Mouse (Mus musculus) embryonic facial prominence, embryonic 14.5 days (tissue): ENCODE measurements around the gene Htr2c. TPM values are rescaled to one million over a fixed set of nuclear protein-coding genes. Genes with fewer than 3 reads are reported as not detected.
A peak's percentile ranks its signal among the peaks of the same experiment; 100 is the strongest.

Experiments used
- ATAC-seq: fragments of 200-750 bp; cut with Nextera tagmentation; 2 replicates; pipeline ENCODE4 v1.8.0; 2017; ENCODE audit warnings: low read depth, moderate number of reproducible peaks, moderate TSS enrichment
- DNase-seq: peaks from one replicate; pipeline ENCODE4 v3.0.0-alpha.2; 2015; ENCODE audit warnings: low spot score
- H3K27ac ChIP-seq: fragments of 300-500 bp; sonication (generic); replicated peaks from 2 replicates; pipeline ENCODE4 v1.5.1; 2014; ENCODE audit warnings: low read depth, mild to moderate bottlenecking, low read length, moderate library complexity
- H3K27me3 ChIP-seq: fragments of 300-500 bp; sonication (generic); replicated peaks from 2 replicates; pipeline ENCODE4 v1.6.1; 2014; ENCODE audit warnings: low read length; ENCODE audit not compliant: control insufficient read depth, insufficient read depth
- H3K36me3 ChIP-seq: fragments of 300-500 bp; sonication (generic); 2 replicates; pipeline ENCODE4 v1.6.1; 2014; ENCODE audit warnings: low read length, mixed read lengths; ENCODE audit not compliant: control insufficient read depth, insufficient read depth
- H3K4me1 ChIP-seq: fragments of 300-500 bp; sonication (generic); 2 replicates; pipeline ENCODE4 v1.6.1; 2014; ENCODE audit warnings: antibody characterized with exemption, low read length; ENCODE audit not compliant: control insufficient read depth, insufficient read depth
- H3K4me2 ChIP-seq: fragments of 300-500 bp; sonication (generic); 2 replicates; pipeline ENCODE4 v1.6.1; 2014; ENCODE audit warnings: low read depth, mild to moderate bottlenecking, low read length, moderate library complexity, mixed read lengths
- H3K4me3 ChIP-seq: fragments of 300-500 bp; sonication (generic); 2 replicates; pipeline ENCODE4 v1.5.1; 2014; ENCODE audit warnings: low read depth, mild to moderate bottlenecking, low read length
- H3K9ac ChIP-seq: fragments of 300-500 bp; sonication (generic); 2 replicates; pipeline ENCODE4 v1.6.1; 2014; ENCODE audit warnings: low read depth, mild to moderate bottlenecking, low read length, moderate library complexity, mixed read lengths
- H3K9me3 ChIP-seq: fragments of 300-500 bp; sonication (generic); 2 replicates; pipeline ENCODE4 v1.6.1; 2016; ENCODE audit warnings: low read length; ENCODE audit not compliant: control insufficient read depth
- WGBS: fragments of 180-500 bp; shearing (Covaris S2); extraction: QIAGEN DNeasy Blood & Tissue Kit; methylation state at CpG from one replicate; pipeline ENCODE4 v1.1.7; 2014; 5-methylcytosine and 5-hydroxymethylcytosine counted together
- polyA plus RNA-seq: library from polyadenylated mRNA; unstranded; fragments of >200 nt; fragmentation: Nextera tagmentation; extraction: Ambion mirVana; gene quantifications from 2 replicates; pipeline ENCODE4 v1.2.1, GENCODE M21; 2014

Htr2c gene
- polyA plus RNA-seq, 1 experiment from 2014 or later, result 0.75 TPM

DNA sequence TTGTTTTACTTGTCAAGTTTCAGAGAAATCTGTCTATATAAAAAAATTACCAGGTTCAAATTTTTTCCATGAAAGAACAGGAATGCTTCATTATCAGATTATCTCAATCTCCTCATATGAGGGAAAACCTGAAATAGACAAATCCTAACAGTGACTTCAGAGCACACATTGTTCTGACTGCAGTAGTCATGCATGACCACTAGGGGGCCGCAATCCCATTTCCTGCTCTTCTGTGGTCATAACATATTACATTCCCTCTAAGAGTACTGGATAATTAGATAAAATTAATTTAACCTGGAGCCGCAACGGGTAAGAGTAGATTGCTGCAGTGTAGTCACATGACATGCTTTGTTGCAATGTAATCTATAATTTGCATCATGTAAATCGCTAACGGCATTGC, 17.6 kb downstream of the Htr2c start:
- H3K27me3 ChIP-seq, result no peaks in the 10 kb centered on the region
- H3K36me3 ChIP-seq, result no peaks in the 10 kb centered on the region
- 65% methylated on average over 5 of the region's 5 CpGs for WGBS
- H3K9me3 ChIP-seq, result no peaks in the 10 kb centered on the region
- no peak overlapping the region for H3K4me2 ChIP-seq
- DNase-seq (no peak), ATAC-seq (no peak)
- H3K4me1 ChIP-seq, result no peaks in the 10 kb centered on the region
- no peak overlapping the region for H3K4me3 ChIP-seq
- no peak overlapping the region for H3K9ac ChIP-seq
- no peak overlapping the region for H3K27ac ChIP-seq

DNA sequence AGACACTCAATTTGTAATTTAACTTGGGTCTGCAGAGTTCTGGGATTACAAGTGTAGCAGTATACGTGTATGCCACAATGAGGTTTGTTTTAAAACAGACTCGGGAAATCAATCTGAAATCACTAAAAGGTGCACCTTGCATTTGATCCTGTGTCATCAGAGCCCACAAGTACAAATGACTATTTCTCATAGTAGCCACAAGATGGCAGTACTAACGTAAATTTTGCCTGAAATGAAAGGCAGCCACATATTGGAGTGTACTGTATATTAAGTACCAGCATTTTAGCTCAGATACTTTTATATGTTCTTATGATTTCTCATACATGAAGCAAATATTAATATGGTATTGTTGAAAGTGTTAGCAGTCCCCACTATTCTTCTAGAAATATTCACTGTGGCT, 93.4 kb downstream of the Htr2c start:
- Histone ChIP-seq H3K9me3 (no peaks in the 10 kb centered on the region), H3K27ac (no peak overlapping the region), H3K9ac (no peak overlapping the region), H3K4me1 (no peaks in the 10 kb centered on the region), H3K4me3 (no peak overlapping the region), H3K36me3 (no peaks in the 10 kb centered on the region), H3K27me3 (no peaks in the 10 kb centered on the region), H3K4me2 (no peak overlapping the region)
- 22% methylated on average over 3 of the region's 3 CpGs for WGBS
- DNase-seq (peak; percentile 48), ATAC-seq (no peak)

GRCm38 (mm10) chrX:147071622-147072021, 109.3 kb downstream of the Htr2c start:
- Histone ChIP-seq H3K4me2 (no peak overlapping the region), H3K36me3 (no peaks in the 10 kb centered on the region)
- ATAC-seq, result no peak

GRCm38 (mm10) chrX:147119155-147119554, 156.8 kb downstream of the Htr2c start:
- ATAC-seq, result no peak
- Histone ChIP-seq H3K4me3 (no peak overlapping the region), H3K36me3 (no peaks in the 10 kb centered on the region), H3K9ac (no peak overlapping the region), H3K9me3 (no peaks in the 10 kb centered on the region), H3K27ac (no peak overlapping the region), H3K27me3 (no peaks in the 10 kb centered on the region), H3K4me2 (no peak overlapping the region), H3K4me1 (no peaks in the 10 kb centered on the region)
- no peak for DNase-seq
- 31% methylated on average over 1 of the region's 1 CpGs for WGBS

More at GRCm38 (mm10) chrX:147071622-147072021, 109.3 kb downstream of the Htr2c start:
- H3K9ac ChIP-seq, result no peak overlapping the region
- H3K27ac ChIP-seq, result no peak overlapping the region
- no peaks in the 10 kb centered on the region for H3K9me3 ChIP-seq
- no peak overlapping the region for H3K4me3 ChIP-seq
- H3K27me3 ChIP-seq, result no peaks in the 10 kb centered on the region
- DNase-seq, result no peak
- no peaks in the 10 kb centered on the region for H3K4me1 ChIP-seq

DNA sequence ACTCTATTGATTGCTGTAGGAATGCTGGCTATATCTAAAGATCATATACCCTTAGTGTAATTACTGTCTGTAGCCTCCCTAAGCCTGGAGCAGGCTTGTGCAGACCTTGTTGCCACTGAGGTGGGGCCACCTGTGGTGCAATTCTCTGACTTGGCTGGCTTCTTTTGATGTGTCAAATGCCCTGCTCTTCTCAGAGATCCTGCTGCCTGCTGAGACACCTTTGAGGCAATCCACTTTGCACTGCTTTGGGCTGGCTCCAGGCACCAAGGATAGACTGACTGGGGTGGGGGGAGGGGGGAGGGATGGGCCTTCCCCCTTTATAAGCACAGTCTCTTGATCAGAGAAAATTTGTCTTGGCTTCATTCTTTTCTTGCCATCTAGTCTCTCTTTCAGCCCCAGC, 252.9 kb downstream of the Htr2c start:
- Histone ChIP-seq H3K4me1 (no peaks in the 10 kb centered on the region), H3K4me2 (no peak overlapping the region), H3K36me3 (no peaks in the 10 kb centered on the region), H3K27me3 (no peaks in the 10 kb centered on the region), H3K4me3 (no peak overlapping the region), H3K9me3 (no peaks in the 10 kb centered on the region), H3K9ac (no peak overlapping the region), H3K27ac (no peak overlapping the region)
- DNase-seq (no peak), ATAC-seq (no peak)

DNA sequence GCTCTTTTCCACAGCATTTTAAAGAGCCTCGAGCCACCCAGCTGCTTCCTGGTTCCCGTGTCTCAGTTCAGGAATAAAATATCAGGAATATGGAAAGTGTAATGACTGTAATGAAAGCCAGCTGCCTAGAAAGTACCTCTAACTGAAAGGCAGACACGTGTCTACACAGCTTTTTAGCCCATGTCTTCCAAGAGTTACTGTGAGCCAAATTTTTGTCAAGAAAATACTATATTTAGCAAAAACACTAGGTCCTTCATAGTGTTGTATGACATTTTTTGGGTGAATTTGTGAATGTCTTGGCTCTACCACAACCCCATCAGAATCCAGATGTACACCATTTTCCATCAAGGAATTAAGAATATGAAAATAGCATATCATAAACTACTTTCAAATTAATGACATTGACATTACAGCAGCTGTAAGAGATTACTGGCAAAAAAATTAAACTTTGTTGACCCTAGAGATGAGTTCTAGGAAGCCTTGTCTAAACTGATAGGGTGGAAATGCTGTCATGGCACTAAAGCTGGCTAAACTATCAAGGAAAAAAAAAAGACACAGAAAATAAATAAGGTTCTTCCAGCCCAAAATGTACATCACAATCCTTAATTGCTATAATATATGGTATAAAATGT, 255.2 kb downstream of the Htr2c start:
- no peak overlapping the region for H3K4me2 ChIP-seq
- H3K4me3 ChIP-seq, result no peak overlapping the region
- 37% methylated on average over 3 of the region's 3 CpGs for WGBS
- H3K27ac ChIP-seq, result no peak overlapping the region
- H3K9me3 ChIP-seq, result no peaks in the 10 kb centered on the region
- DNase-seq (peak; percentile 61), ATAC-seq (no peak)
- H3K4me1 ChIP-seq, result no peaks in the 10 kb centered on the region
- no peak overlapping the region for H3K9ac ChIP-seq
- no peaks in the 10 kb centered on the region for H3K27me3 ChIP-seq
- no peaks in the 10 kb centered on the region for H3K36me3 ChIP-seq

DNA sequence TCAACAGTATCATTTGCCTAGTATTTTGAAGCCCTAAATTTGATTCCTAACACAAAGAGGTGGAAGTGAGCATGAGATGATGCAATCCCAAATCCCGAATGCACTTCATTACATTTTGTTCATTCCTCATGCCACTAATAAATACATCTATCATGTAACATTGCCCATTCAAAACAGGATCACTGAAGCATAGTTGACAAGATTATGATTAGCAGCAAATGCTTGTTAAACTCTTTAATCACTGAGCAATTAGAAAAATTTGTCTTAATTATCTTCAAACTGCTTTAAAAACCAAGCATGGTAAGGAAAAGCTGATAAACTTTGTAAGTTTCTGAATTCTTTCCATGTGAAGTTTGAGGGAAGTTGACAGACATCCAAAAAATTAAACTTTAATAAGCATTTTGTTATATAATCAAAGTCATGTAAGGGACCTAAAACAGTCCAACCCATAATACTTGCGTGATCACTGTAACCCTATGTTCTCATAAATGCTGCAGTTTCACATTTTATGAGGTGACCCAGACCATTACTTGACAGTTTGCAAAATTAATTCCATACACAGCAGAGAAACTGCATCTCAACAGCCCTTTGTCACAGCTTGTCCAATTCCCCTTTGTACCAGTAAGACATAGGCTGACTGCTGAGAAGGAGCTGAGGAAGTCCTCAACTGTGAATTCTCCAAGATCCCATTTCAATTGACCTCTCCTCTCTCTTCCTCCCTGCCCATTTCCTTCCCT, 276.7 kb downstream of the Htr2c start:
- no peak for ATAC-seq
- 64% methylated on average over 2 of the region's 2 CpGs for WGBS

More for the DNA sequence above, 276.7 kb downstream of the Htr2c start:
- DNase-seq, result no peak
- no peaks in the 10 kb centered on the region for H3K9me3 ChIP-seq
- no peak overlapping the region for H3K4me2 ChIP-seq
- no peaks in the 10 kb centered on the region for H3K27me3 ChIP-seq
- no peak overlapping the region for H3K27ac ChIP-seq
- no peaks in the 10 kb centered on the region for H3K36me3 ChIP-seq
- no peaks in the 10 kb centered on the region for H3K4me1 ChIP-seq
- H3K9ac ChIP-seq, result no peak overlapping the region
- no peak overlapping the region for H3K4me3 ChIP-seq
